Mouse (Mus musculus) thymus, postnatal 0 days (tissue): ENCODE measurements at regions not wholly inside any gene's neighbourhood (a gene's known extent, or its start where the extent isn't known, plus 50 kb on each side); places are given as distances from the start of the nearest gene placed in this dataset.

ENCODE experiments used
- DNase-seq: peaks from one replicate; pipeline ENCODE4 v3.0.0-alpha.2; 2015; ENCODE audit warnings: low spot score

GRCm38 (mm10) chr10:126815730-126816129, 85.4 kb downstream of the Atp23 start:
- DNase-seq: no peak

- no peak for DNase-seq
Observed at GRCm38 (mm10) chr10:126814968-126815367, 86.2 kb downstream of the Atp23 start.

GRCm38 (mm10) chr10:126813051-126813593, 88.0 kb downstream of the Atp23 start:
- DNase-seq: no peak

GRCm38 (mm10) chr10:126812243-126812755, 88.9 kb downstream of the Atp23 start:
- no peak for DNase-seq

- DNase-seq: no peak
Observed at GRCm38 (mm10) chr10:126810346-126811095, 90.6 kb downstream of the Atp23 start.

GRCm38 (mm10) chr10:126809587-126809986, 91.6 kb downstream of the Atp23 start:
- DNase-seq: no peak

- no peak for DNase-seq
Observed at GRCm38 (mm10) chr10:126806881-126807280, 94.3 kb downstream of the Atp23 start.

GRCm38 (mm10) chr10:126802732-126803131, 98.4 kb downstream of the Atp23 start:
- DNase-seq: no peak

- DNase-seq: no peak
Observed at GRCm38 (mm10) chr10:126799393-126799792, 101.8 kb downstream of the Atp23 start.

- no peak for DNase-seq
Observed at GRCm38 (mm10) chr10:126793136-126793535, 108.0 kb downstream of the Atp23 start.

GRCm38 (mm10) chr10:126792371-126792835, 108.8 kb downstream of the Atp23 start:
- DNase-seq: no peak

GRCm38 (mm10) chr10:126788277-126788676, 112.9 kb downstream of the Atp23 start:
- no peak for DNase-seq

GRCm38 (mm10) chr10:126783161-126783560, 118.0 kb downstream of the Atp23 start:
- DNase-seq: no peak

GRCm38 (mm10) chr10:126776603-126777002, 124.6 kb downstream of the Atp23 start:
- no peak for DNase-seq

GRCm38 (mm10) chr10:126775946-126776345, 125.2 kb downstream of the Atp23 start:
- DNase-seq: no peak

- DNase-seq: no peak
Observed at GRCm38 (mm10) chr10:126770446-126771020, 130.6 kb downstream of the Atp23 start.

- no peak for DNase-seq
Observed at GRCm38 (mm10) chr10:126765648-126766047, 135.5 kb downstream of the Atp23 start.

- no peak for DNase-seq
Observed at GRCm38 (mm10) chr10:126764740-126765139, 136.4 kb downstream of the Atp23 start.

GRCm38 (mm10) chr10:126763976-126764375, 137.2 kb downstream of the Atp23 start:
- no peak for DNase-seq

- DNase-seq: no peak
Observed at GRCm38 (mm10) chr10:126758682-126759081, 142.5 kb downstream of the Atp23 start.

- no peak for DNase-seq
Observed at GRCm38 (mm10) chr10:126753201-126753600, 148.0 kb downstream of the Atp23 start.

- DNase-seq: no peak
Observed at GRCm38 (mm10) chr10:126752699-126753098, 148.5 kb downstream of the Atp23 start.
